Mouse (Mus musculus) MEL (cell line): ENCODE data around the gene Gm20388.

Experiments used
- CHD1 ChIP-seq: IDR thresholded peaks from 2 replicates; pipeline ENCODE4 v1.6.1; 2012; ENCODE audit warnings: low read depth, mild to moderate bottlenecking, inconsistent platforms, low read length, improper control_type of control experiment
- CTCF ChIP-seq, 3 experiments: IDR thresholded peaks in 2 of 3; conservative IDR thresholded peaks in 1 of 3; 2 replicates each; pipeline ENCODE4 v1.5.1; 2011 to 2012; ENCODE audit warnings: low read length in 3 of 3, low read depth in 2 of 3, mild to moderate bottlenecking in 2 of 3, improper control_type of control experiment in 1 of 3, inconsistent platforms in 1 of 3, mixed read lengths in 1 of 3, moderate library complexity in 1 of 3; ENCODE audit not compliant: control insufficient read depth in 1 of 3, insufficient read depth in 1 of 3, poor library complexity in 1 of 3, severe bottlenecking in 1 of 3
- EP300 ChIP-seq, 2 experiments: IDR thresholded peaks; 2 replicates each; pipeline ENCODE4 v1.6.1; 2011; ENCODE audit warnings: improper control_type of control experiment in 2 of 2, low read length in 2 of 2, low read depth in 1 of 2, mild to moderate bottlenecking in 1 of 2
- GATA1 ChIP-seq: IDR thresholded peaks from 2 replicates; pipeline ENCODE4 v1.6.1; 2011; ENCODE audit warnings: low read depth, low read length, improper control_type of control experiment
- HCFC1 ChIP-seq: IDR thresholded peaks from 2 replicates; pipeline ENCODE4 v1.6.1; 2012; ENCODE audit warnings: low read depth, mild to moderate bottlenecking, inconsistent platforms, low read length, improper control_type of control experiment, moderate library complexity
- JUND ChIP-seq: IDR thresholded peaks from 2 replicates; pipeline ENCODE4 v1.6.1; 2011; ENCODE audit warnings: low read depth, mild to moderate bottlenecking, improper control_type of control experiment, low read length
- POLR2A ChIP-seq, 2 experiments: IDR thresholded peaks; 2 replicates each; pipeline ENCODE4 v1.6.1; 2011 to 2012; ENCODE audit warnings: low read length in 2 of 2, mild to moderate bottlenecking in 2 of 2, control low read depth in 1 of 2, improper control_type of control experiment in 1 of 2, low read depth in 1 of 2, moderate library complexity in 1 of 2; ENCODE audit not compliant: control insufficient read depth in 1 of 2, insufficient read depth in 1 of 2, poor library complexity in 1 of 2
- RAD21 ChIP-seq: IDR thresholded peaks from 2 replicates; pipeline ENCODE4 v1.6.1; 2011; ENCODE audit warnings: mild to moderate bottlenecking, low read depth, low read length, improper control_type of control experiment
- SIN3A ChIP-seq: IDR thresholded peaks from 2 replicates; pipeline ENCODE4 v1.6.1; 2012; ENCODE audit warnings: low read length, improper control_type of control experiment, inconsistent platforms
- TAL1 ChIP-seq: IDR thresholded peaks from 2 replicates; pipeline ENCODE4 v1.6.1; 2012; ENCODE audit warnings: mild to moderate bottlenecking, inconsistent platforms, low read length, moderate library complexity, mixed read lengths
- TBP ChIP-seq: IDR thresholded peaks from 2 replicates; pipeline ENCODE4 v1.8.0; 2011; ENCODE audit warnings: low read depth, low read length, improper control_type of control experiment
- ZC3H11A ChIP-seq: IDR thresholded peaks from 2 replicates; pipeline ENCODE4 v1.6.1; 2012; ENCODE audit warnings: low read depth, mild to moderate bottlenecking, inconsistent platforms, low read length, improper control_type of control experiment

- TF ChIP-seq GATA1 (0 out of 2 replicates have a peak, but pooled peaks have one; percentile 2), POLR2A (IDR thresholded peaks at IDR 0.05; ENCODE audit: control insufficient read depth in 1 of 2, insufficient read depth in 1 of 2, low read depth in 1 of 2, low read length in 2 of 2, poor library complexity in 1 of 2) (no peak), SIN3A (no peak; the same call in 1 of the 2 replicates), CHD1 (no peak), JUND (no peak), ZC3H11A (no peak), RAD21 (no peak), CTCF (IDR thresholded peaks at IDR 0.05 in 2 of 3, conservative IDR thresholded peaks at IDR 0.05 in 1 of 3; ENCODE audit: control insufficient read depth in 1 of 3, insufficient read depth in 1 of 3, low read depth in 2 of 3, low read length in 3 of 3, poor library complexity in 1 of 3, severe bottlenecking in 1 of 3) (no peak), TBP (peak; percentile 7; the same call in 1 of the 2 replicates), EP300 (IDR thresholded peaks at IDR 0.05; ENCODE audit: low read depth in 1 of 2, low read length in 2 of 2) (no peak; a peak in 1 of 4 replicates), TAL1 (no peak), HCFC1 (no peak)
Observed at GRCm38 (mm10) chr8:121829777-121830362, 1919.2 kb downstream of the Gm20388 start.
